Mouse (Mus musculus) hindbrain, embryonic 11.5 days (tissue): ENCODE results near the gene Tagln3. TPM values are rescaled to one million over a fixed set of nuclear protein-coding genes. Genes with fewer than 3 reads are reported as not detected.

ENCODE experiments used
- ATAC-seq: fragments of 200-750 bp; cut with Nextera tagmentation; 2 replicates; pipeline ENCODE4 v1.8.0; 2017; ENCODE audit warnings: mild to moderate bottlenecking, moderate TSS enrichment, moderate library complexity; ENCODE audit not compliant: low FRiP score
- DNase-seq: peaks from one replicate; pipeline ENCODE4 v3.0.0-alpha.2; 2015; ENCODE audit warnings: low spot score
- H3K27ac ChIP-seq: fragments of 300-500 bp; sonication (generic); 2 replicates; pipeline ENCODE4 v1.5.1; 2014; ENCODE audit warnings: mild to moderate bottlenecking, low read depth, low read length
- H3K27me3 ChIP-seq: fragments of 300-500 bp; sonication (generic); 2 replicates; pipeline ENCODE4 v1.6.1; 2014; ENCODE audit warnings: mild to moderate bottlenecking, low read length, moderate library complexity, mixed read lengths; ENCODE audit not compliant: control insufficient read depth, insufficient read depth
- H3K36me3 ChIP-seq: fragments of 300-500 bp; sonication (generic); 2 replicates; pipeline ENCODE4 v1.6.1; 2014; ENCODE audit warnings: mild to moderate bottlenecking, low read length, moderate library complexity, mixed read lengths; ENCODE audit not compliant: control insufficient read depth, insufficient read depth
- H3K4me1 ChIP-seq: fragments of 300-500 bp; sonication (generic); replicated peaks from 2 replicates; pipeline ENCODE4 v1.6.1; 2014; ENCODE audit warnings: low read length, mixed read lengths; ENCODE audit not compliant: control insufficient read depth, insufficient read depth
- H3K4me2 ChIP-seq: fragments of 300-500 bp; sonication (generic); replicated peaks from 2 replicates; pipeline ENCODE4 v1.6.1; 2014; ENCODE audit warnings: mild to moderate bottlenecking, low read depth, low read length
- H3K4me3 ChIP-seq: fragments of 300-500 bp; sonication (generic); 2 replicates; pipeline ENCODE4 v1.5.1; 2014; ENCODE audit warnings: low read depth, low read length
- H3K9ac ChIP-seq: fragments of 300-500 bp; sonication (generic); 2 replicates; pipeline ENCODE4 v1.6.1; 2014; ENCODE audit warnings: low read depth, low read length
- H3K9me3 ChIP-seq: fragments of 300-500 bp; sonication (generic); 2 replicates; pipeline ENCODE4 v1.6.1; 2016; ENCODE audit warnings: low read length; ENCODE audit not compliant: control insufficient read depth
- WGBS: fragments of 180-500 bp; shearing (Covaris S2); extraction: QIAGEN DNeasy Blood & Tissue Kit; methylation state at CpG from one replicate; pipeline ENCODE4 v1.1.7; 2014; 5-methylcytosine and 5-hydroxymethylcytosine counted together
- polyA plus RNA-seq: library from polyadenylated mRNA; unstranded; fragments of >200 nt; fragmentation: Nextera tagmentation; extraction: Ambion mirVana; gene quantifications from 2 replicates; pipeline ENCODE4 v1.2.1, GENCODE M21; 2014

Gene Tagln3
- polyA plus RNA-seq, 1 experiment from 2014 or later: 410 TPM

DNA sequence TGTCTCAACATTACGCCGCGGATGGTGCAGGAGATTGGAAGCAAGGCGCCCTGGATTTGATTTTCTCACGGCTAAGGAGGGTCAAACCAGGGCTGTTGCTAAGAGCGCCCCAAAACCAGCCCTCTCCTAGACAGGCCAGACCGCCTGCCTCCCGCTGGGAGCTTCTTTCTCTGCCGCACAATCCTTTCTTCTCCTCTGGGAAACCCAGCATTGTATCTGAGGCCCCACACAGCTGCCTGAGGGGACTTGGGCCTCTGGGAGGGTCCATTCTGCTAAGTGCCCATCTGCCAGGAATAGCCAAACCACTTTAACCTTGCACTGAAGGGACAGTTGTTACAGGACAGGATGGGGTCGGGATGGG lies 314 bp upstream of the Tagln3 start:
- peak overlapping the region; percentile 72 for H3K9ac ChIP-seq
- no peaks in the 10 kb centered on the region for H3K9me3 ChIP-seq
- H3K27me3 ChIP-seq: no peaks in the 10 kb centered on the region
- H3K36me3 ChIP-seq: no peaks in the 10 kb centered on the region
- H3K27ac ChIP-seq: peak overlapping the region; percentile 91
- peak overlapping the region; percentile 50 for H3K4me3 ChIP-seq
- under 1% methylated on average over 10 of the region's 10 CpGs for WGBS
- DNase-seq (peak; percentile 85), ATAC-seq (peak; percentile 89)
- H3K4me2 ChIP-seq: peak overlapping the region; percentile 66
- peaks cover 2% of the 10 kb centered on the region; the same call in 1 of the 2 replicates for H3K4me1 ChIP-seq

- peak overlapping the region; percentile 72 for H3K9ac ChIP-seq
- H3K9me3 ChIP-seq: no peaks in the 10 kb centered on the region
- H3K27me3 ChIP-seq: no peaks in the 10 kb centered on the region
- ATAC-seq: peak; percentile 57
- 38% methylated on average over 6 of the region's 6 CpGs for WGBS
- peak overlapping the region; percentile 91 for H3K27ac ChIP-seq
- H3K4me3 ChIP-seq: peak overlapping the region; percentile 50
- H3K36me3 ChIP-seq: peaks cover 6% of the 10 kb centered on the region
- H3K4me2 ChIP-seq: peak overlapping the region; percentile 66
- peaks cover 2% of the 10 kb centered on the region; the same call in 1 of the 2 replicates for H3K4me1 ChIP-seq
- DNase-seq: peak; percentile 74
These were observed 1.1 kb downstream of the Tagln3 start for GRCm38 (mm10) chr16:45723172-45723901.

- peak overlapping the region; percentile 66 for H3K4me2 ChIP-seq
- no peaks in the 10 kb centered on the region for H3K27me3 ChIP-seq
- peak; percentile 38 for DNase-seq
- H3K4me3 ChIP-seq: peak overlapping the region; percentile 50
- H3K36me3 ChIP-seq: peaks cover 8% of the 10 kb centered on the region
- 0 out of 2 replicates have a peak, but pooled peaks have one; percentile 8 for ATAC-seq
- peaks cover 2% of the 10 kb centered on the region; the same call in 1 of the 2 replicates for H3K4me1 ChIP-seq
- no peaks in the 10 kb centered on the region for H3K9me3 ChIP-seq
- peak overlapping the region; percentile 91 for H3K27ac ChIP-seq
- 58% methylated on average over 3 of the region's 3 CpGs for WGBS
- H3K9ac ChIP-seq: peak overlapping the region; percentile 72
These were observed 1.9 kb downstream of the Tagln3 start for GRCm38 (mm10) chr16:45722460-45722951.

- Histone ChIP-seq H3K27me3 (no peaks in the 10 kb centered on the region), H3K4me1 (peaks cover 2% of the 10 kb centered on the region; the same call in 1 of the 2 replicates), H3K4me3 (no peak overlapping the region)
These were observed 4.3 kb downstream of the Tagln3 start for GRCm38 (mm10) chr16:45720022-45720630.

DNA sequence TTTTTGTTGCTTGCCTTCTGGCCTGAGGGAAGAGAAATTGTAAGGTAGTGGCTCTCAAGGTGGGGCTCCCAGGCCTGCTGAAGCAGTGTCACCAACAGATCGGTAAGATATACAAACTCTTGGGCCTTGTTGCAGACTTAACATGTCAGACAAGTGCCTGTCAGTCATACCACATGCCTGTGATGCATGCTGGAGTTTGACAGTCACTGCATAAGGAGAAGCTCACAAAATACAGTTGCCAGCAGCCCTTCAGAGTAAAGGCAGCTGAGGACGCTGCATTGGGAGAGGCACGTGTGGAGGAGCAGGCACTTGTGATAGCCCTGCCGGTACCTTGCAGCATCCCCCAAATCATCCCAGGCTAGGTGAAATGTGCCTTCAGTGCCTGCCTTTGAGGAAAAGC lies 6.1 kb downstream of the Tagln3 start:
- Histone ChIP-seq H3K9ac (no peak overlapping the region), H3K27me3 (no peaks in the 10 kb centered on the region), H3K4me2 (no peak overlapping the region), H3K27ac (no peak overlapping the region), H3K9me3 (no peaks in the 10 kb centered on the region), H3K36me3 (peaks cover 16% of the 10 kb centered on the region), H3K4me1 (peaks cover 2% of the 10 kb centered on the region; the same call in 1 of the 2 replicates), H3K4me3 (no peak overlapping the region)
- DNase-seq: no peak
- 94% methylated on average over 4 of the region's 4 CpGs for WGBS
- no peak for ATAC-seq

More at GRCm38 (mm10) chr16:45720022-45720630, 4.3 kb downstream of the Tagln3 start:
- DNase-seq (no peak), ATAC-seq (no peak)
- no peak overlapping the region for H3K27ac ChIP-seq
- no peak overlapping the region for H3K4me2 ChIP-seq
- H3K9me3 ChIP-seq: no peaks in the 10 kb centered on the region
- H3K9ac ChIP-seq: no peak overlapping the region
- 91% methylated on average over 10 of the region's 10 CpGs for WGBS
- H3K36me3 ChIP-seq: peaks cover 11% of the 10 kb centered on the region

DNA sequence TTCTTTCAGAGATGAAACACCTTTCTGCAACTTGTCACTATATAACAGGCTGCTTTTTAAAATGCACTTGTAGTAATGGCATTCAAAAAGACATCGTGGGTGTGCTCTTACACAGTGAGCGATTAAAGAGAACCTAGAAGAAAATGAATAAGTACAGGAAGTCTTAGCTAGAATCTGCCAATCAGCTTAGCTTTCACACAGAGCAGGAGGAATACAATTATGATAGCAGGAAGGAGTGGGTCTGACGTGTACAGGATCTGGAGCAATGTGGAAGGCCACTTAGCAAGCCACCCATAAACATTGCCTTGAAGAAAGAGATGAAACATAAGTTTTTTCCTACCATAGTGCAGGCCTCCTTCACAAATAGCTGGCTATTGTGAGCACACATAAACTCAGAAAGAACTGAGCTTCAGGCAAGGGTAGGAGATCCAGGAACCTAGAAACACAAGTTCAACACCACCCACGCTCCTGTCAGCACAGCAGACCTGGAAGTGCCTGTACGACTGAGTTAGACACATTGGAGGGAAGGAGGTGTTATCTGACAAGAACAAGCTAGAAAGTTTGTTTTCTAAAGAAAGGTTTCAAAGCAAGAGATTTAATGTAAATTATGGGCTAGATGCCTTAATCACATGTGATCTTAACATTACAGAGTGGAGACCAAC lies 9.8 kb downstream of the Tagln3 start:
- Histone ChIP-seq H3K27ac (no peak overlapping the region), H3K4me1 (no peaks in the 10 kb centered on the region; the same call in 1 of the 2 replicates), H3K9ac (no peak overlapping the region), H3K27me3 (no peaks in the 10 kb centered on the region), H3K4me2 (no peak overlapping the region), H3K9me3 (no peaks in the 10 kb centered on the region), H3K4me3 (no peak overlapping the region), H3K36me3 (peaks cover 20% of the 10 kb centered on the region)
- WGBS: 88% methylated on average over 5 of the region's 5 CpGs
- ATAC-seq: no peak
- DNase-seq: no peak

- 89% methylated on average over 1 of the region's 1 CpGs for whole genome bisulfite sequencing
- Histone ChIP-seq H3K27me3 (no peaks in the 10 kb centered on the region), H3K4me1 (no peaks in the 10 kb centered on the region; the same call in 1 of the 2 replicates), H3K27ac (no peak overlapping the region), H3K36me3 (peaks cover 17% of the 10 kb centered on the region), H3K9me3 (no peaks in the 10 kb centered on the region), H3K4me2 (no peak overlapping the region), H3K9ac (no peak overlapping the region), H3K4me3 (no peak overlapping the region)
- DNase-seq: no peak
- no peak for ATAC-seq
These were observed 10.5 kb downstream of the Tagln3 start for GRCm38 (mm10) chr16:45713878-45714277.

DNA sequence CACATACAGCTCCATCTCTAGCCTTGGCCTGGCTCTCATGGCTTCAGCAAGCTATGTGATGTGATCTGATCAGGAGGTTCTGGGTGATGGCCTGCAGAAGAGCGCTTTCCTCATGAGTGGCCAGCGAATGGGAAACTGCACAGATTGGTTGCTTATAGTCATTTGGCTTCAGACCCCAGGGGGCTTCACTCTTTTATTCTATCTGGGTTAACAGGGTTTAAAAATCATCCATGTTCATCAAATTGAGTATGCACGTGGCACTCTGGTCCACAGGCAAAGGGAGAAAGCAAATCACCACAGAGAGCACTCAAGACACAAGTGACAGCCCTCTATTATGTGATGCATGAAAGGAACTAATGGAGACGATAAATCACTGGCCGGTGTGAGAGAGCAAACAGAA lies 11.1 kb downstream of the Tagln3 start:
- Histone ChIP-seq H3K27ac (no peak overlapping the region), H3K27me3 (no peaks in the 10 kb centered on the region), H3K9me3 (no peaks in the 10 kb centered on the region), H3K4me2 (no peak overlapping the region), H3K9ac (no peak overlapping the region), H3K36me3 (peaks cover 13% of the 10 kb centered on the region), H3K4me3 (no peak overlapping the region), H3K4me1 (no peaks in the 10 kb centered on the region; the same call in 1 of the 2 replicates)
- WGBS: 78% methylated on average over 5 of the region's 5 CpGs
- DNase-seq (no peak), ATAC-seq (peak; percentile 36; the same call in 1 of the 2 replicates)
